Mouse (Mus musculus) forebrain, embryonic 14.5 days (tissue): ENCODE measurements around the gene Wdfy4. TPM values are rescaled to one million over a fixed set of nuclear protein-coding genes. Genes with fewer than 3 reads are reported as not detected.

Experiments
- ATAC-seq: fragments of 200-750 bp; cut with Nextera tagmentation; 2 replicates; pipeline ENCODE4 v1.8.0; 2017; ENCODE audit warnings: mild to moderate bottlenecking, moderate library complexity
- DNase-seq: peaks from one replicate; pipeline ENCODE4 v3.0.0-alpha.2; 2015; ENCODE audit warnings: low spot score
- H3K27ac ChIP-seq: fragments of 300-500 bp; sonication (generic); 2 replicates; pipeline ENCODE4 v1.5.1; 2014; ENCODE audit warnings: low read depth, mild to moderate bottlenecking, control low read depth, low read length, moderate library complexity
- H3K27me3 ChIP-seq: fragments of 300-500 bp; sonication (generic); replicated peaks from 2 replicates; pipeline ENCODE4 v1.6.1; 2014; ENCODE audit warnings: low read length, control low read depth, mixed read lengths; ENCODE audit not compliant: control insufficient read depth, insufficient read depth
- H3K36me3 ChIP-seq: fragments of 300-500 bp; sonication (generic); 2 replicates; pipeline ENCODE4 v1.6.1; 2014; ENCODE audit warnings: low read length, control low read depth; ENCODE audit not compliant: control insufficient read depth, insufficient read depth
- H3K4me1 ChIP-seq: fragments of 300-500 bp; sonication (generic); 2 replicates; pipeline ENCODE4 v1.6.1; 2014; ENCODE audit warnings: antibody characterized with exemption, low read length, control low read depth; ENCODE audit not compliant: control insufficient read depth, insufficient read depth
- H3K4me2 ChIP-seq: fragments of 300-500 bp; sonication (generic); 2 replicates; pipeline ENCODE4 v1.6.1; 2014; ENCODE audit warnings: mild to moderate bottlenecking, control low read depth, low read length
- H3K4me3 ChIP-seq: fragments of 300-500 bp; sonication (generic); 2 replicates; pipeline ENCODE4 v1.5.1; 2014; ENCODE audit warnings: low read depth, low read length, control low read depth
- H3K9ac ChIP-seq: fragments of 300-500 bp; sonication (generic); 2 replicates; pipeline ENCODE4 v1.6.1; 2014; ENCODE audit warnings: mild to moderate bottlenecking, low read length, control low read depth, moderate library complexity
- H3K9me3 ChIP-seq: fragments of 300-500 bp; sonication (generic); replicated peaks from 2 replicates; pipeline ENCODE4 v1.6.1; 2016; ENCODE audit warnings: low read length, control low read depth, mixed read lengths; ENCODE audit not compliant: control insufficient read depth
- WGBS: fragments of 180-500 bp; shearing (Covaris S2); extraction: QIAGEN DNeasy Blood & Tissue Kit; methylation state at CpG from one replicate; pipeline ENCODE4 v1.1.7; 2014; 5-methylcytosine and 5-hydroxymethylcytosine counted together
- polyA plus RNA-seq: library from polyadenylated mRNA; unstranded; fragments of >200 nt; fragmentation: Nextera tagmentation; extraction: Ambion mirVana; gene quantifications from 2 replicates; pipeline ENCODE4 v1.2.1, GENCODE M21; 2014

The Wdfy4 gene
- polyA plus RNA-seq, 1 experiment from 2014 or later, result 0.11 TPM

GRCm38 (mm10) chr14:33131044-33131758 is 54.1 kb downstream of the Wdfy4 start:
- Histone ChIP-seq H3K4me2 (no peak overlapping the region), H3K9me3 (no peaks in the 10 kb centered on the region), H3K4me3 (no peak overlapping the region), H3K27ac (no peak overlapping the region), H3K36me3 (no peaks in the 10 kb centered on the region), H3K4me1 (no peaks in the 10 kb centered on the region), H3K27me3 (no peaks in the 10 kb centered on the region), H3K9ac (no peak overlapping the region)
- WGBS, result 51% methylated on average over 7 of the region's 7 CpGs
- ATAC-seq (no peak), DNase-seq (peak; percentile 17)

GRCm38 (mm10) chr14:33116590-33116989 is 68.7 kb downstream of the Wdfy4 start:
- H3K9ac ChIP-seq, result no peak overlapping the region
- H3K9me3 ChIP-seq, result no peaks in the 10 kb centered on the region
- H3K4me3 ChIP-seq, result no peak overlapping the region
- H3K4me1 ChIP-seq, result no peaks in the 10 kb centered on the region
- no peak overlapping the region for H3K27ac ChIP-seq
- WGBS, result 85% methylated on average over 1 of the region's 1 CpGs
- no peak for ATAC-seq
- H3K27me3 ChIP-seq, result no peaks in the 10 kb centered on the region
- no peaks in the 10 kb centered on the region for H3K36me3 ChIP-seq
- no peak for DNase-seq
- H3K4me2 ChIP-seq, result no peak overlapping the region

GRCm38 (mm10) chr14:33104809-33105208 is 80.5 kb downstream of the Wdfy4 start:
- Histone ChIP-seq H3K4me2 (no peak overlapping the region), H3K4me1 (no peaks in the 10 kb centered on the region), H3K36me3 (no peaks in the 10 kb centered on the region), H3K27ac (no peak overlapping the region), H3K4me3 (no peak overlapping the region), H3K27me3 (no peaks in the 10 kb centered on the region), H3K9ac (no peak overlapping the region), H3K9me3 (no peaks in the 10 kb centered on the region)
- DNase-seq, result no peak
- 85% methylated on average over 3 of the region's 3 CpGs for WGBS
- no peak for ATAC-seq

GRCm38 (mm10) chr14:33101609-33102008 is 83.7 kb downstream of the Wdfy4 start:
- H3K27ac ChIP-seq, result no peak overlapping the region
- no peaks in the 10 kb centered on the region for H3K36me3 ChIP-seq
- no peak overlapping the region for H3K4me2 ChIP-seq
- 71% methylated on average over 2 of the region's 2 CpGs for WGBS
- no peaks in the 10 kb centered on the region for H3K9me3 ChIP-seq
- no peak overlapping the region for H3K9ac ChIP-seq
- no peaks in the 10 kb centered on the region for H3K27me3 ChIP-seq
- ATAC-seq (no peak), DNase-seq (no peak)
- no peaks in the 10 kb centered on the region for H3K4me1 ChIP-seq
- H3K4me3 ChIP-seq, result no peak overlapping the region

- H3K36me3 ChIP-seq, result no peaks in the 10 kb centered on the region
- 84% methylated on average over 5 of the region's 5 CpGs for WGBS
- no peak for DNase-seq
- no peak for ATAC-seq
- no peak overlapping the region for H3K27ac ChIP-seq
- no peaks in the 10 kb centered on the region for H3K27me3 ChIP-seq
- no peaks in the 10 kb centered on the region for H3K4me1 ChIP-seq
- H3K9ac ChIP-seq, result no peak overlapping the region
- no peaks in the 10 kb centered on the region for H3K9me3 ChIP-seq
- H3K4me3 ChIP-seq, result no peak overlapping the region
- no peak overlapping the region for H3K4me2 ChIP-seq
Observed at GRCm38 (mm10) chr14:33099926-33100325, 85.4 kb downstream of the Wdfy4 start.

GRCm38 (mm10) chr14:33099111-33099510 is 86.2 kb downstream of the Wdfy4 start:
- H3K9me3 ChIP-seq, result no peaks in the 10 kb centered on the region
- 60% methylated on average over 7 of the region's 7 CpGs for WGBS
- H3K27ac ChIP-seq, result no peak overlapping the region
- H3K36me3 ChIP-seq, result no peaks in the 10 kb centered on the region
- H3K4me3 ChIP-seq, result no peak overlapping the region
- H3K27me3 ChIP-seq, result no peaks in the 10 kb centered on the region
- no peak overlapping the region for H3K4me2 ChIP-seq
- no peak overlapping the region for H3K9ac ChIP-seq
- ATAC-seq (no peak), DNase-seq (no peak)
- H3K4me1 ChIP-seq, result no peaks in the 10 kb centered on the region

GRCm38 (mm10) chr14:33096462-33096861 is 88.8 kb downstream of the Wdfy4 start:
- Histone ChIP-seq H3K4me1 (no peaks in the 10 kb centered on the region), H3K27me3 (no peaks in the 10 kb centered on the region), H3K36me3 (no peaks in the 10 kb centered on the region), H3K9me3 (no peaks in the 10 kb centered on the region), H3K4me2 (no peak overlapping the region), H3K27ac (no peak overlapping the region), H3K9ac (no peak overlapping the region), H3K4me3 (no peak overlapping the region)
- DNase-seq (no peak), ATAC-seq (no peak)
- WGBS, result 92% methylated on average over 5 of the region's 5 CpGs

GRCm38 (mm10) chr14:33083326-33083725 is 102.0 kb downstream of the Wdfy4 start:
- Histone ChIP-seq H3K27me3 (no peaks in the 10 kb centered on the region), H3K4me1 (0 out of 2 replicates have a peak, but pooled peaks cover 4% of the 10 kb centered on the region), H3K9ac (no peak overlapping the region), H3K36me3 (no peaks in the 10 kb centered on the region), H3K4me3 (no peak overlapping the region), H3K27ac (no peak overlapping the region), H3K9me3 (no peaks in the 10 kb centered on the region), H3K4me2 (no peak overlapping the region)
- no peak for ATAC-seq
- DNase-seq, result no peak
- 84% methylated on average over 8 of the region's 8 CpGs for WGBS

GRCm38 (mm10) chr14:33082301-33082700 is 103.0 kb downstream of the Wdfy4 start:
- Histone ChIP-seq H3K4me3 (no peak overlapping the region), H3K9ac (no peak overlapping the region), H3K27me3 (no peaks in the 10 kb centered on the region), H3K4me2 (no peak overlapping the region), H3K27ac (no peak overlapping the region), H3K4me1 (0 out of 2 replicates have a peak, but pooled peaks cover 4% of the 10 kb centered on the region), H3K36me3 (no peaks in the 10 kb centered on the region), H3K9me3 (no peaks in the 10 kb centered on the region)
- ATAC-seq, result no peak
- WGBS, result 66% methylated on average over 1 of the region's 1 CpGs
- peak; percentile 3 for DNase-seq
